Mouse (Mus musculus) left cerebral cortex, postnatal 25 days (tissue): ENCODE results near the gene Sctr. TPM values are rescaled to one million over a fixed set of nuclear protein-coding genes. Genes with fewer than 3 reads are reported as not detected.
A peak's percentile ranks its signal among the peaks of the same experiment; 100 is the strongest.

Experiments used
- DNase-seq, 2 experiments: peaks; one replicate each; pipeline ENCODE4 v3.0.0; 2022; ENCODE audit warnings: low spot score in 2 of 2, mixed read lengths in 1 of 2
- intact Hi-C: fragments of 180-260 bp; cut with DNase I; formaldehyde crosslinking; loops from one replicate; pipeline ENCODE4 v1.15.1; 2025
- total RNA-seq, 2 experiments: library from RNA; stranded (reverse); gene quantifications; 2 replicates each; pipeline ENCODE4 v1.2.3; 2021

Gene Sctr
- total RNA-seq, result under 1 TPM; 0.53 to 0.62 TPM

DNA sequence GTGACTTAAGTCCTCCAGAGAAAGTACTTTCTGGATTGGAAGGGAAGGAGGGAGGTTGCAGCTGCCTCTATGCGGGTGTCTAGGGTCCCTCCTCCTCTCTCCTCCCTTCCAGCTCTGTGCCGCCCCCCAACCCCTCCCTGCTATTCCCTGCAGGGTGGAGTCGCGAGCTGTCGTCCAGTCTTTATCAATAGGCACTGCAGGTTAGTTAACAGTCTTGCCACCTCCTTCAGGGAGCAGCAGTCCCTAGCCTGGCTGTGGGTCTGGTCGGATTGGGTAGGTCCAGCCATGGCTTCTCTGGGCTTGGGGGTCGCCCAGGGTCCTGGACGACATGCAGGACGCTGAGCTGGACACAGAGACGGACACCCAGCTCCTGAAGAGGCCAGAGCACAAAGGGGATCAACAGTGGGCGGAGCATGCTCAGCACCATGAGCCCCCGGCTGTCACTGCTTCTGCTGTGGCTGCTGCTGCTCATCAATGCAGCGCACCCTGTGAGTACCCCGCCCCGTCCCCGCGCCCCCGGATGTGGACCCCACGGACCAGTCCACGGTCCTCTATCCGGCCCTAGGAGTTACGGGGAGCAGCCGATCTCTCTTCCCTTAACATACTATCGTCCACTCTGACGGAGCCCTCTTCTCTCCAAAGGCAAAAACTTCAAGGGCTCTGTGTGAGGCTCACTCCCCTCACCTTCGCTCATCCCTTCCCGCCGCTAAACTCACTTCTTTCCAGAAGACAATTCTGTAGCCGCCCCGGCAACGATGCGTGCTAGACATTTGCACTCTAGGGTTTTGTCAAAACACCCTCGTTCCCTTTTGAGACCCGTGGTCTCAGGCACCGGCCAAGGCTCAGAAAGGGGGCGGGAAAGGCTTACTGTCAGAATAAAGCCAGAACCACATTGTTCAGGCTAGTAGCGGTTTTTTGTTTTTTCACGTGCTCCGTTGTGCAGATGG lies at the start of gene Sctr:
Gene Sctr (plus strand): TSS at position 51 of the 947 bp plus-strand sequence.
- intact Hi-C loops, result no loop called here
- no peak for DNase-seq

DNA sequence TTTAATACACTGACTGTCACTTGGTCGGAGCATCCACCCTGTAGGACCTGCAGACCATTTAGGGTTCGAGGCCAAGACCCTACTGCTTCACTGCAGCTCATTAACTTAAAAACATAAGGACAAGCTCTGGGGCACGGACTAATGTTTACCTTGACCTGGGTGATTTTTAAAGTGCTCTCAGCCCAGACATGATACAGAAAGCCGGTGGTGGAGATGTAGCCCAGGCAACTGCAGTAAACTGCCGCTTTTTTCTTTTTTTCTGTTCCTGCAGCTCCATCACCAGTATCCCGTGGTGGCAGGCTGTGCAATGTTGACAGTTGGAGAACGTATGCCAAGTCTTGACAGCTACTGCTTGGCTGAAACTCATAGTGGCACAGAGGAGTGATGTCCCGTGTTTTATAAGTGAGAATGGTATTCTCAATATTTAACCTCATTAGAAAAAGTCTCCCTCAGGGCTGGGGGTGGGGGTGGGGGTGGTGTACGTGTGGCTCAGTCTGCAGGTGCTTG lies 48.9 kb upstream of the Sctr start:
- DNase-seq, result peak in 1 of 2 experiments; percentile 16
- intact Hi-C loops, result no loop called here

DNA sequence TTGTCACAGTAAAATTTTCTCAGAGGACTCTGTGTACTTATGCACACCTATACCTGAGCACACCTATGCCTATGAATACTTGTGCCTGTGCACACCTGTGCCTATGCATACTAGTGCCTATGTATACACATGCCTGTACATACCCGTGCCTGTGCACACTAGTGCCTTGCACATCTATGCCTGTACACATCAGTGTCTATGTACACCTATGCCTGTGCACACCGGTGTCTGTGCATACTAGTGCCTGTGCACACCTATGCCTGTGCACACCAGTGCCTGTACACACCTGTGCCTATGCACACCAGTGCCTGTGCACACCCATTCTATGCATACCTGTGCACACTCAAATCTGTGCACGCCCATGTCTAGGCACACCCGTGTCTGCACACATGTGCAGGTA lies 47.2 kb upstream of the Sctr start:
- DNase-seq, result no peak
- intact Hi-C loops, result no loop called here

DNA sequence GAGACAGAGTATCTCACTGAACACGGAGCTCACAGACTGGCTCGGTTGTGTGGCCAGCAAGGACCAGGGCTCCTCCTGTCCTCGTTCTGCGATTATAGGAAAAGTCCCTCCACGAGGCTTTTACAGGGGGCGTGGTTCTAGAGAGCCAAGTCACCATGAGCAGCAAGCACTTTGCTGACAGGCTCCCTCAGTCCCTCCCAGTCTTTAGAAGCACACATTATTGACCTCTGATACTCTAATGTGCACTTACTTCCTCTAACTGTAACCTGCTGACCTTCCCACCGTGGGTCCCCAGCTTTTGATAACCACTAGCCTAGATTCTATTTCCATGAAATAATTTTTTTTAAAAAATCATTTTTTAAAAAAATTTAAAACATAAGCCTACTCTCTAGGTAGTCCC lies 46.8 kb upstream of the Sctr start:
- intact Hi-C loops, result no loop called here
- no peak for DNase-seq

DNA sequence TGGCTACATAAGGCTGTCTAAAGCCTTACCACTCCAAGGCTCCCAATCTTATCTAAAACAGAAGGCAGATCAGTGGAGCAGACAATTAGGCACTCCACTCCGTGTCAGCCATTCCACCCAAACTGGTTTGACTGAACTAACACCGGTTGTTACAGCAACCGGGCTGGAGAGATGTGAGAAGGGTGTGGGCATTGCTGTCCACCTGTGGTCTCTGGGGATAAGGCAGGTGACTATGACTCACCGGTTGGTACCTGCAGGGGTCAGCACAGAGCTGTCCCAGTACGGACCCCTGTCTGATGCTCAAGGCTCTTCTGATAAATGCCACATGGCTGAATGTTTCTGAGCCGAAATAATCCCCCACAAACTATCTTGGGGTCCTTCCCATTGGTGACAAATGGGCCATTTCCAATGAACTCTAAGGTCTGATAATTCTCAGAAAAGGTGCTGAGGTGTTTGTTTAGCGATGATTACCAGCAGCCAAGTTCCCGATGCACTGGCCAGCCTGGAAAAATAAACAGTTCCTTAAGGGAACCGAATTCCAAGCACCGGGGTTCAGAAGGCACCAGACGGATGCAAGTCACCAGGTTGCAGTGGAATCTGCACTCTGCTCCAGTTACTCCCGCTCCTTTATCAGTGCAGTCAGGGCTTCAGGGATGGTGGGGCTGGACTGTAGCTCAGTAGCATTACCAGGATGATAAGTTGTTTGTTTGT lies 40.7 kb upstream of the Sctr start:
- DNase-seq, result no peak
- intact Hi-C loops, result no loop called here

DNA sequence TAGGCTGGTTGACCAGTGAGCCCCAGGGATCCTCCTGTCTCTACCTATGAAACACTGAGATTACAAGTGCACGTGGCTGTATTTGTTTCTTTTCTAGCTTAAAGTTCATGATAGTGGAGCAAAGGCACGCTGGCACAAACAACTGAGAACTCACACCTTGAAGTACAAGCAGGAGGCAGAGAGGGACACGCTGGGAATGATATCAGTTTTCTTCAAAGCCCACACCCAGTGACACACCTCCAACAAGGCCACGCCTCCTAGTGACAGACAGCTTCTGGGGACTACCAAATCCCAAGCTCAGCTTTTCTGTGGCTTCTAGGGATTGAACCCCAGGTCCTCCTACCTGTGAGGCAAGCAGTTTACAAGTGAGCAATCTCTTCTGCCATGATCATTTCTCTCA lies 33.6 kb upstream of the Sctr start:
- intact Hi-C loops, result no loop called here

DNA sequence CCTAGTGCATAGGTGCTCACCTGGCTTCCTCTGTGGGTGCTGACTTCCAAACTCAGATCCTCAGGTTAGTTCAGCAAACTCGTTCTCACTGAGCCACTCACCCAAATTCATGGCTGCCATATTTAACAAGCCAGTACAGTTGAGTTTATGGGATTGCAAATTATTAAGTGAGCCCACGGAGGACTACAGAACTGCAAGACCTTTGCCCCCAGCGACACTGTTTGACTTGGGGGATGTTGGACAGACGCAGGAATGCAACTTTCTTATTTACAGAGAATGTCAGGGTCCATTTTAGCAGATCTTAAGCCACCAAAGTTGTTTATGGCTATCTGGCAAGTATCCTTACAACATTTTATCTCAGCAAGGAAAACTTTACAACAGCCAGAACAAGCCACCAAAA lies 31.6 kb upstream of the Sctr start:
- DNase-seq, result no peak
- intact Hi-C loops, result no loop called here

More for the DNA sequence above, 33.6 kb upstream of the Sctr start:
- DNase-seq, result no peak

DNA sequence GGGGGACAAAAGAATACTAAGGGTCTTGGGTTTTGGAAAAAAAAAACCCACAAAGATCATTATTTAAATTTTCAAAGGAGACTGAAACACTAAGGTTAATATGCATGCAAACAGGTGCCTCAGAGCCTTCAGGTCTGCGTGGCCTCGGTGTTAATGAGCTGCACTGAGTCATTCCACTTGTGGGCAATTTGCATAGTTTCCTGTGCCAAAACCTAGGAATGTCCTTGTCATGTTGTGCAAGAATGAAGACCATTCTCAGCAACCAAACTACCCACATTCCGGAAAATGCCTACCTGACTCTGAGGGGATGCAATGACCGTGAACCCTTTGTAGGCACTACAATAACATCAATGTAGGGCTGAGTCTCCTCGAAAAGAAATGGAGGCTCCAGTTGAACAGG lies 20.1 kb upstream of the Sctr start:
- DNase-seq, result no peak
- intact Hi-C loops, result no loop called here

DNA sequence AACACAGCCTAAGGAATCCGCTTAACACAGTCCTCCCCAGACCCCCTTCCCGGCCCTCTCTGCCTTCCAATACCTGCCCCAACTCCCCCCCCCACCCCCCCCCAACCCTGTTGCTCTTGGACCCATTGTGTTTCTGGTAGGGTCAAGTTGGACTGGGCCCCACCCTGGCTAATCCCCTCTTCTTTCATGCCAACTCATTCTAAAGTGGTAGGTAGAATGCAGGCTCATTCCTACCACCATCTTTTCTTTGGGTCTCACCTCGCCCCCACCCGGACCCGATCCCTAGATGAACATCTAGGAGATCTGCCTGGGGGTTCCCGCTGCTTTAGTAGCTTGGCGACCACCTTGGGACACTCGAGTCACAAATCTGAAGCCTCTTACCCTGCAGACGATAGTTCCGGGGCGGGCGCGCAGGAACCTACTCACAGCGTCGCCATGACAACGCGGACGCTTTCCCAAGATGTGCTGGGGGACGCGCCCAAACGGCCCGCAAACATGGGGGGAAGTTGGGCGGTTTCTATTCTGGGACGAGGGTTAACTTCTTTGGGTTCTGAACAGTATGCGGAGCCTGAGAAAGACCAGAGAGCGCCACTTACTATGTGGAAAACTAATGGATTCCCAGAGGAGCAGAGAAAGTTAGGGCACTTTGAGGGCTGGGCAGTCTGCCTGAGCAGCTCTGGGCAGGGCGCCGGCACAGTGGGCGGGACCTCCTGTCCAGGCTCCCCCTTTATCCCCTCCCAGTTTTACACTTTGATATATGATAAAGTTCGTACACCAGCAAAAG lies 9.7 kb upstream of the Sctr start, which contains the start of gene Cfap221:
Gene Cfap221 (minus strand): TSS at position 437 of the 784 bp plus-strand sequence.
- DNase-seq, result peak; percentile 66 to 70
- intact Hi-C loops, result no loop called here

DNA sequence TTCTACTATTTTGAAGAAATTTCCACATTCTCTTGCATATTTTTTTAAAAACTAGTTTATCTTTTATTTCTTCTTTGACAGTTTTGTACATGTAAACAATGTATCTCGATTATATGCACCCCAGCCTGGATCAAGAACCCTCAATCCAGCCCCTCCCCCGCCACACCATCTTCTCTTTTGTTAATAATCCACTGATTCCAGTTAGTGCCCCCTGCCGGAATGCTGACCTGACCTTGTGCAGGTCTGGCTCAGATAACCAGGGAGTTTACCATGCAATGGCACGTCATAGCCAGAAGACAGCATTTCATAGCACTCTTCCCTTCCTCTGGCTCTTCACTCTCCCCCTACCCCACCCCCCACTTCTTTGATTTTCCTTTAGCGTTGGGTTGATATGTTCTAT lies 9.1 kb upstream of the Sctr start:
- intact Hi-C loops, result no loop called here
- no peak for DNase-seq

DNA sequence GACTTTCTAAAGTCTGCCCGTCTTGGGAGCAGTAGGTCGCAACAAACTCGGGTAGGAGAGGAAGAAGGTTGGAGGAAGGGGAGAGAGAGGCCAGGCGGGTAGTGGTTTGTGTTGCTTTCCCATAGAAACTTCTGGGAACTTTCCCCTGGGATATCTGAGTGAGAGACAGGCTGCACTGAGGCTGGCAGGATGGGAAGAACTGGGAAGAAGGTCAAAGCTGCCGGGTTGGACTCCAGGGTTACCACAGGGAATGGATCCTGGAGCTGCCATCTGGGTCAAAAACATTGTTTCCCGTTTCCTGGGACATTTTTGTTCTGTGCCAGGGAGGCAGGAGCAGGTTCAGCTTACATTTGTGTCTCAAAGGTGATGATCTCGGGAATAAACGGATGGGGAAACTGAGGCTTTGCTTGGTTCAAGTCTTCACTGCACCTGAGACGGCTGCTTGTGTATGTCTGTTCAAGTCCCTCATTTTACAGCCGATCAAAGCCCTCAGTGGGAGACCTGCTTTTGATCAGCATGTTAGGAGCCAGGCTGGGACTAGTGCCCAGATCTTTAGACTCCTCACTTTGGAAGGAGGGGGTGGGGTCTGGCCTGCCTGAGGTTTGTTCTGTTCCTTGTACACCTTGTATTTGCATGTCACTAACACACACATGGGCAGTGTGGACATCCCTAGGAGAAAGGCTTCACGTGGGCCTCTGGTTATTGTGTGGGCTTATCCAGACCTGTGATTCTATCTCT lies 1.3 kb downstream of the Sctr start:
- DNase-seq, result no peak
- intact Hi-C loops, result no loop called here

DNA sequence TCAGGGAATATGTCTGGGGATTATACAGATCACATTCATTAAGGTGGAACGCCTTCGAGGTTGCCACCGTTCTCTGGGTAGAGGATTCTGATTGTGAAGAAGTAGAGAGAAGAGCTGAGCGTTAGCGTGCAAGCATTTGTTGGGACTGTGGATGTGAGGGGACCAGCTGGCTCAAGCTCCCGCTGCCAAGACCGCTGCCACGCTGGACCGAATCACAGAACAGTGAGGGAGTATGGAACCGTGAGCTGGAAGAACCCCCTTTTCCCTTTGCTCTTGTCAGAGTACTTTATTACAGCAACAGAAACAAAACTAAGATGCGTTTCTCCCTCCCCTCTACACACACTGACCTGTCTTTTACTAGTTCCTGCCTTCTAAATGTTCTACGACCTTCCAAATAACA lies 5.9 kb downstream of the Sctr start:
- no peak for DNase-seq
- intact Hi-C loops, result no loop called here

DNA sequence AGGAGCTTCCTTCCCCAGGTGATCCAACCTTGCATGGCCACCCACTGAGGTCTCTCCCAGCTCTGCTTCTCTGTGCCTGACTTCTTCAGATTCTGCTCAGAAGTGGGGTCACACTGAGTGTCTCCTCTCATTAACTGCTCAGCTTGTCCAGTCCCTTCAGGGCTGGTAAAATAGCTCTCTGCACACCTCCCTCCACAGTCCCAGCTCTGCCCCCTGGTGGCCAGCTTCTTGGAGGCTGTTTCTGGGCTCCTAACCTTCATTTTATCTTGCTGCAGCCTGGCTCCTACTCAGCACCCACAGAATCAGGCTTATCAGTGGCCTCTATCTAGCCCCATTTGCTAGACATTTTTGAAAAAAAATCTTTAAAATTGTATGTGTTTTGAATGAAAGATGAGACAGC lies 6.4 kb downstream of the Sctr start:
- peak; percentile 43 to 56 for DNase-seq
- intact Hi-C loops, result no loop called here

DNA sequence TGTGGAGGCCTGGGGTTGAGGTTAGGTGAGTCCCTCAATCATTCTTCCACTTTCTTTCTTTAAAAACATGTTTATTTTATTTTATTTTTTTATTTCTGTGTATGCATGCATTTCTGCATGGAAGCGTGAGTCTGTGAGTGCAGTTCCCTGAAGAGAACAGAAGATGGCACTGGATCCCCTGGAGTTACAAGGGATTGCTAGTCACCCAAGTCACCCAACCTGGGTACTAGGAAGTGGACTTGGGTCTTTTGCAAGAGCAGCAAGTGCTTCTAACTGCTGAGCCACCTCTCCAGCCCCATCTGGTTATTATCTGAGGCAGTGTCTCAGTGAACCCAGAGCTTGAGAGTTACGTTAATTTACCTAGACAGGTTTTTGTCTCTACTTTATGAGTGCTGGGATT lies 9.5 kb downstream of the Sctr start:
- intact Hi-C loops, result no loop called here
- no peak for DNase-seq

DNA sequence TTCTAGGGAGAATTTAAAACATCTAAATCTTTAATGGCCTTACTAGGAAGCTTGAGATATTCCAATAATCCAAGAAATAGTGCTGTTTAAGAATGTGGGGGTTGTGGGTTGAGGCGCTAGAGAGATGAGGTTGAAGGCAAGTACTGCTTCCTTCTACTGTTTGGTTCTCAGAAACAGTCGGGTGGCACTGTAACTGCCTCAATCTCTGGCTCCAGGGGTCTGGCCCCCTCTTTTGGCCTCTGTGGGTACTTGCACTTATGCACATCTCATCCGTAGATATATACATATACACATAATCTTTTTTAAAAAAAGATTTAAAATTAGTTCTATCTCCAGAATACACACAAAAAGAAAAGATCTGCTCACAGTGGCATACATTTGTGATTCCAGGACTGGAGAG lies 12.2 kb downstream of the Sctr start:
- DNase-seq, result no peak
- intact Hi-C loops, result no loop called here

DNA sequence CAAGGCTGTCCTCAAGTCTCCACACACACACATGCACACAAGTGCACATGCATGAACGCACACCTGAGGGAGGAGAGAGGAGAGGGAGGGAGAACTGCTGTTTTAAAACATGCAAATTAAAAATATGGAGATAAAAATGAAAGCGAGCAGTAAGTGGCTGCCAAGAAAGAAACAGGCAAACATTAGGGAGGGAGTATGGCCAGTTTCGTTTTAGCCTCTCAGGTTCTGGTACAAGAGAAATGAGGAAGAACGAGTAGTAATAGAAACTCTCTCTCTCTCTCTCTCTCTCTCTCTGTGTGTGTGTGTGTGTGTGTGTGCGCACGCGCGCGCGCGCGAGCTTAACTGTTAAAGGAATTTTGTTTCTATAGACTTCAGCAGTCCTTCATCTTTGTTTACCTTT lies 12.7 kb downstream of the Sctr start:
- no peak for DNase-seq
- intact Hi-C loops, result no loop called here

DNA sequence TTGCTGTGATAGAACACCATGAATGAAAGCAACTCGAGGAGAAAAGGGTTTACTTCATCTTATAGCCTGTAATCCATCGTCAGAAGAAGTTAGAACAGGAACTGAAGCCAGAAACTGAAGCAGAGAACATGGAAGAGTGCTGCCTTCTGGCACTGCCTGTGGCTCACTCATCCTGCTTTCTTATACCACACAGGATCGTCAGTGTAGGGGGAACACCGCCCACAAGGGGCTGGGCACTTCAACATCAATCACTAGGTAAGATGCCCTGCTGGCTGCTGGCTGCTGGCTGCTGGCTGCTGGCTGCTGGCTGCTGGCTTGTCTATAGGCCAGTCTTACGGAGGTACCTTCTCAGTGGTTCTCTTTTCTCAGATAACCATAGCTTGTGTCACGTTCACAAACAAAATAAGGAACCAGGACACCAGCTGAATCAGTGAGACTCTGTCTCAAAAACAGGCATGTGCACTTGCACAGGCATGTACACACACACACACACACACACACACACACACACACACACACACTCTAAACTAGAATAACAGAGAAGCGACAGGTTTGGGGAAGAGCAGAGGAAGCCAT lies 13.7 kb downstream of the Sctr start:
- DNase-seq, result no peak
- intact Hi-C loops, result no loop called here

DNA sequence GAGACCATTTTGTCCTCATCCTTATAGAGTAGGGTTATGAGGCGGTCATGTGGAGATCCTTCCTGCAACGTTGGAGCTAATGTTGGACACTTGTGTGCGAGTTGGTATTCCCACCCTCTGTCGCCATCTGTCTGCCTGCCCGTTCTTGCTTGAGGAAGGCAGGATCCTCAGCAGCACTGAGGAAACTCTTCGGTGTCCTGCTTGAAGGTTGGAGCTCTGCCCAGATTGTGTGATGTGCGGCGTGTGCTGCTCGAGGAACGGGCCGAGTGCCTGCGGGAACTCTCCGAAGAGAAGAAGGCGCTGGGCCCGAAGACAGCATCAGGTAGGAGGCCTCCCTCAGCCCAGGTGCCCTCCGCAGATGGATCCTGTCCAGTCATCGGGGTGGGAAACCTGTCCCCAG lies 15.3 kb downstream of the Sctr start:
- intact Hi-C loops, result no loop called here
- DNase-seq, result peak; percentile 34 to 70
